Mouse (Mus musculus) layer of hippocampus, postnatal 36 days (tissue): ENCODE data around the gene Polr2j. TPM values are rescaled to one million over a fixed set of nuclear protein-coding genes. Genes with fewer than 3 reads are reported as not detected.
"Not testable (repeated sequence)": the region's sequence is repeated elsewhere in the genome, so short reads cannot be mapped to it uniquely, and the experiment has no call there.

Experiments
- DNase-seq, 2 experiments: peaks; one replicate each; pipeline ENCODE4 v3.0.0; 2022
- total RNA-seq, 2 experiments: library from RNA; stranded (reverse); gene quantifications; 2 replicates each; pipeline ENCODE4 v1.2.3; 2021

Gene Polr2j
- total RNA-seq, 2 experiments from 2014 or later: 64.0 to 75.6 TPM

DNA sequence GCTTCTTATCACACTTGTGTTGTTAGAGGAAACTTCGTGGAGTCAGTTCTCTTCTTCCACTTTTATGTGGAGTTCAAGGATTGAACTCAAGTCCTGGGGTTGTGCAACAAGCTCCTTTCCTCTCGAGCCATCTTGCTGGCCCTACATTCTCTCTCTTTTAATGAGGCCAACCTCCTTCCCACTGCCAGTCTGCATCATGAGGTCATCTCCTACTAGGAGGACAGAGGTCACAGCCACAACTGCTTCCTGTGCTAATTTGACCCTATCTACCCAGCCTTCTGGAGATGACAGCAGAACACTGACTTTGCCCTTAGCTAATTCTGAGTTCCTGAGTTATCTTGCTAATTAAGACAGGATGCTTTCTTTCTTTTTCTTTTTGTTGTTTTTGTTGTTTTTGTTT, 7.9 kb upstream of the Polr2j start:
- no peak for DNase-seq

DNA sequence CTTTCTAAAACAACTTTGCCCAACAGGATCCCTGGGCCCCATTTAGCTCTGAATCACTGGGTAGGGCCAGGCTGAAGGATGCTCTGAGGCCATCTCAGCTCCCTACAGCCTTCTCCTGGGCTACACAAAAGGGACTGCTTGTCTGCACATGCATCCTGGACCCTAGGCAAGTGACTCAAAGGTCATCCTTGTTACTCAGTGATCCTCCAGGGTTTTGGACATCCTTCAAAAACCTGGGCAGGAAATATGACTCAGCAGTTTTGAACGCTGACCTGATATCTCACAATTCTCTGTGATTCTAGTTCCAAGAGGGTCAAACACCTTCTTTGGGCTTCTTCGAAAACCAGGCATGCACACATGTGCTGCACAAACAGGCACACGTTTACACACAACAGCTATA, 7.4 kb upstream of the Polr2j start:
- DNase-seq: no peak

DNA sequence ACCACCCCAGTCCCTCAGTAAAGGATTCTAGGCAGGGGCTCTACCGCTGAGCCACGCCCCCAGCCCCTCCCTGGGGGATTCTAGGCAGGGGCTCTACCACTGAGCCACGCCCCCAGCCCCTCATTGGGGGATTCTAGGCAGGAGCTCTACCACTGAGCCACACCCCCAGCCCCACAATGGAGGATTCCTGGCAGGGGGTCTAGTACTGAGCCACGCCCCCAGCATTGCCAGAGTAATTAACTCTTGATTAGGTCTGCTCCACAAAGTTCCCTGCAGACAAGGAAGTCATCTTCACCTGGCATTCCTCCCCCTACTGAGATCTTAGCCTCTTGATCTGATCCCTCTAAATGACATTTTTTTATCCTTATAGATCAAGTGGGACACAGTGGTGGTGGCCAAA, 2.9 kb upstream of the Polr2j start:
- not testable (repeated sequence) for DNase-seq

DNA sequence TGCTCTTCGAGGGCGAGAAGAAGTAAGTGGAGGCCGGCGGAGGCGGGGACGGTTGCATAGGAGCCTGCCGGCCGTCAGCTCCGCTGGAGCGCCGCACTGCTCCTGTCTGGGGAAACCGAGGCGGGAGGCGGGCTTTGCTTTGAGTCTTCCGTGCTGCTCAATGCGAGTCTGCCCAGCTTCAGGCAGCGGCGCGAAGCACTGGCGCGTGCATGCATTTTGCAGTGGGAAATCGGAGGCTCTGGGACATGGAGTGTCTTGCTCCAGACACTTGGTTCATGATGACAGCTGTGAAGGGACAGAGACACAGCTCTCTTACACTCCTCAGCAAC, 317 bp downstream of the Polr2j start:
- no peak for DNase-seq

GRCm38 (mm10) chr5:136122165-136122564, 5.7 kb downstream of the Polr2j start:
- DNase-seq: no peak

DNA sequence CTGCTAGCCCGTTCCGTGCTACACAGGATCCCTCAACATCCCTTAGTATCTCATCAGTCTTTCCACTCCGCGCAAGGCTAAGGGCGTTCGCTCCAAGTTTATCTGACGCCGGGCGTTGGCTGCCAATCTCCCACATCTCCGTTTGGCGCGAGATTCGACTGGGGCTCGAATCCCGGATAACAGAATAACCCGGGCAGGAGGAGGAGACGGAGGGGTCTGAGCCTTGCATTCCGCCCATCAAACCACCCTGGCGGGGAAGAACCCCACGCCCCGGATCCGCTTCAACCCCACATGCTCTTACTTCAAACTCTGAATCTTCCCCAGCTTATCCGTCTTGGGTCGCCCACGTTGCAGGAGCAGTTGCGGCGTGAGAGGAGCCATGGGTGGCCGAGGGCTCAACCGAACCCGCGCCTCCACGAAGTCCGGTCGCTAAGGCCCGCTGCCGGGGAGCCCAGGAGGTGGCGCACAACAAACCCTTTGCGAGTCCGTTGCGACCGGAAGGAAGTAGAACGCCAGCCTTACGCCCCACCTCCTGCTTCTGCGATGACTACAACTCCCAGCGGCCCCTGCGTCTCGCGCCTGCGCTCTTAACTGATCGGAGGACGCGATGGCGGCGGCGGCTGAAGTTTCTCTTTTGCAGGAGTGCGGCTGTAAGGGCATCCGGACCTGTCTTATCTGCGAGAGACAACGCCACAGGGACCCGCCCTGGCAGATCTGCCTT, 19.3 kb downstream of the Polr2j start, which contains the start of the genes Lrwd1 and Alkbh4:
Lrwd1 (minus strand) TSS at position 504 of the 721 bp plus-strand sequence.
Alkbh4 (plus strand) TSS at position 576 of the 721 bp plus-strand sequence.
- peak; percentile 94 for DNase-seq

GRCm38 (mm10) chr5:136136292-136136990, 20.0 kb downstream of the Polr2j start:
- DNase-seq: no peak

DNA sequence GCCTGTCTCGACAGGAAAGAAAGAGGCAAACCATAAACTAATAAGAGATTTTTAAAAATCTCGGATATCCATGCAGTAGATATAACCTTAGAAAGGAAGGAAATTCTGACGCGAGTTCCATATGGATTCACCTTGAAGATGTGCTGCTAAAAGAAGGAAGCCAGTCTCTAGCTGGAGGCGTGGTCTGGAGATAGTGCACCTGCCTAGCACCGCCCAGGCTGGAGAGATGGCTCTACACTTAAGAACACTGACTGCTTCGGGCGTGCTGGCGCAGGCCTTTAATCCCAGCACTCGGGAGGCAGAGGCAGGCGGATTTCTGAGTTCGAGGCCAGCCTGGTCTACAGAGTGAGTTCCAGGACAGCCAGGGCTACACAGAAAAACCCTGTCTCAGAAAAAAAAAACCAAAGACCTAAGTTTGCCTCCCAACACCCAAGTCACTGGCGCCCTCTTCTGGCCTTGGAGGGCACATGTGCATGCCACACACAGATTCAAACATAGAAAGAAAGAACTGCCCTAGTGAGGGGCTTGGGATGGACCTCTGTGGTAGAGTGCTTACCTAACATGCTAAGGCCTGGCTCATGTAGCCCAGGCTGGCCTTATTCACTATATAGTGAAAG, 21.3 kb downstream of the Polr2j start:
- DNase-seq: no peak

DNA sequence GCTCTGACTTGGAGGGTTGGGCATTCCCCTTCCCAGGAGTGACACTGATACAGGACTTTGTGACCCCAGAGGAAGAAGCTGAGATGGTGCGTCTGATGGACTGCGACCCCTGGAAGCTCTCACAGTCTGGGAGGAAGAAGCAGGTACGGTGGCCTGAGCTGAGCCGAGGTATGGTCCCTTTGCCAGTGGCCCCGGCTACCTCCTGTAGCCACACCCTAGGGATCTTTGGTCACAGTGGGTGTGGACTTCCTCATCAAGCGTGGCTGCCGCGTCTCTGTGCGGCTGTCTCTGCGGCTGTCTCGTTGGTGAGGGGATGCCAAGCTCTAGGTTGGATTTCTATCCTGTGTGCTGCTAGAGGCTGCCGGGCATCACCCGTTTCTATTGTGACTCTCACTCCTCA, 23.0 kb downstream of the Polr2j start:
- no peak for DNase-seq

GRCm38 (mm10) chr5:136140057-136140482, 23.6 kb downstream of the Polr2j start:
- DNase-seq: no peak

GRCm38 (mm10) chr5:136142746-136143145, 26.3 kb downstream of the Polr2j start:
- no peak for DNase-seq

GRCm38 (mm10) chr5:136143161-136143755, 26.8 kb downstream of the Polr2j start:
- DNase-seq: no peak

- DNase-seq: no peak
These were observed 28.4 kb downstream of the Polr2j start for GRCm38 (mm10) chr5:136144606-136145430.

- DNase-seq: no peak
These were observed 30.5 kb downstream of the Polr2j start for GRCm38 (mm10) chr5:136146936-136147335.

DNA sequence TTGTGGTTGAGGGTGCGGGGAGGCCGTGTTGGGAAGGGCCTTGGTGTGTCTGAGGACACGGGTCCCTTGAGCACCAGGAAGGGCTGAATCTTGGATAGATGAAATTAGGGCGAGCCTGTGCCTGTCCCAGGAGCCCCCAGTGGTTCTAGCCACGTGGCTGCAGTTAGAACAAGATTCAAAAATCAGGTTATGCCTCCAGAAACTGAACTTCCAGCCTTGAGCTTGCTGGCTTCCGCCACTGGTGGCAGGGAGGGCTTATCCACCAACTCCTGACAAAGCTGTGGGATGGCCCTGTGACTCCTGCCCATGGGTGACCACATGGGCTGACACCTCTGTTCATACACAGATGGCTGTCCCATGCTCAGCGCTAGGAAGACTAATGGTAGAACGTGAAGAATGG, 31.3 kb downstream of the Polr2j start:
- no peak for DNase-seq

GRCm38 (mm10) chr5:136149134-136149576, 32.7 kb downstream of the Polr2j start:
- not testable (repeated sequence) for DNase-seq

- DNase-seq: no peak
These were observed 35.9 kb downstream of the Polr2j start for GRCm38 (mm10) chr5:136152365-136152764.

DNA sequence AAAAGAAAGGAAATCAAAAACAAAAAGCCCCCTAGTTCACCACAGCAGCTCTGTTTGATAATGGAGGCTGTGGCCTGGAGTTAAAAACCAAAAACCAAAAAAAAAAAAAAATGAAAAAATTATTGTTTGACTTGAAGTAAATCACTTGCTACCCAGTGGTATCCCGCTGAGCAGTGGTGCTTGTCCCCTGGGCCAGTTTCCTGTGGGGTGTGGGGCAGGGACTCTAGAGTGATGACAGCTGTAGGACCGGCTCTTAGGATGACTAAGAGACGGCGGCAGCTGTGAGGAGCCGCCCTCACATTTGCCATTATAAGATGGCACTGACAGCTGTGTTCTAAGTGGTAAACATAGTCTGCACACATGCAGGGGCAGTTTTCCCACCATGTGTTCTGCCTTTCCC, 39.0 kb downstream of the Polr2j start:
- no peak for DNase-seq

GRCm38 (mm10) chr5:136160084-136160483, 43.7 kb downstream of the Polr2j start:
- DNase-seq: not testable (repeated sequence)

- DNase-seq: peak; percentile 62 to 66
These were observed 47.5 kb downstream of the Polr2j start for GRCm38 (mm10) chr5:136163807-136164474.

- no peak for DNase-seq
These were observed 48.8 kb downstream of the Polr2j start for GRCm38 (mm10) chr5:136165246-136165645.

- DNase-seq: no peak
These were observed 50.9 kb downstream of the Polr2j start for GRCm38 (mm10) chr5:136167296-136167695.
